Mouse (Mus musculus) myocyte (in vitro differentiated cells): Measurements from ENCODE around the gene Dusp2.
"Not testable (repeated sequence)": the region's sequence is repeated elsewhere in the genome, so short reads cannot be mapped to it uniquely, and the experiment has no call there.

Experiments
- MAX ChIP-seq: IDR thresholded peaks from one replicate; pipeline ENCODE4 v1.6.1; 2011; ENCODE audit warnings: low read depth, mild to moderate bottlenecking, control low read depth
- MYOD1 ChIP-seq, 3 experiments: IDR thresholded peaks; one replicate each; pipeline ENCODE4 v1.6.1; 2011; ENCODE audit warnings: control low read depth in 2 of 3, low read depth in 2 of 3, mild to moderate bottlenecking in 2 of 3, moderate library complexity in 1 of 3; ENCODE audit not compliant: insufficient read length in 2 of 3, control insufficient read depth in 1 of 3
- POLR2A ChIP-seq: IDR thresholded peaks from one replicate; pipeline ENCODE4 v1.6.1; 2011; ENCODE audit warnings: low read depth, mild to moderate bottlenecking, control low read depth, moderate library complexity; ENCODE audit not compliant: insufficient read length
- POLR2AphosphoS2 ChIP-seq: IDR thresholded peaks from one replicate; pipeline ENCODE4 v1.6.1; 2011; ENCODE audit warnings: low read depth, control low read depth; ENCODE audit not compliant: insufficient read length
- TCF12 ChIP-seq: IDR thresholded peaks from one replicate; pipeline ENCODE4 v1.6.1; 2011; ENCODE audit warnings: mild to moderate bottlenecking, control low read depth; ENCODE audit not compliant: poor library complexity, insufficient read depth, severe bottlenecking
- TCF3 ChIP-seq: IDR thresholded peaks from one replicate; pipeline ENCODE4 v1.6.1; 2011; ENCODE audit warnings: low read depth, control low read depth; ENCODE audit not compliant: insufficient read length
- USF1 ChIP-seq: IDR thresholded peaks from one replicate; pipeline ENCODE4 v1.6.1; 2011; ENCODE audit warnings: low read depth, mild to moderate bottlenecking, control low read depth, moderate library complexity

DNA sequence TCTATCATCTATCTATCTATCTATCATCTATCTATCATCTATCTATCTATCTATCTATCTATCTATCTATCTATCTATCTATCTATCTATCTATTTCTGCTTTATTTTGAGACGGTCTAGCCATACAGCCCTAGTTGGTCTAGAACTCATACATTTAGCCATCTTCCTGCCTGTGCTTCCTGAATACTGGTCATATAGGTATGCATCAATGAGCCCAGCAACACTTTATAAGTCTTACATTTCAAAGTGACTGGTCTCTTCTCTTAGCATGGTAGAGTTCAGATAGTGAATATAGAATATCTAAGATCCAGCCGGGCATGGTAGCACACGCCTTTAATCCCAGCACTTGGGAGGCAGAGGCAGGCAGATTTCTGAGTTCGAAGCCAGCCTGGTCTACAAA is 31.8 kb upstream of the Dusp2 start:
- not testable (repeated sequence) for TF ChIP-seq MYOD1 (IDR thresholded peaks at IDR 0.05; ENCODE audit: control insufficient read depth in 1 of 3, insufficient read length in 2 of 3, low read depth in 2 of 3); POLR2A; TCF3; MAX; TCF12; POLR2AphosphoS2; USF1
